Mouse (Mus musculus) layer of hippocampus, adult 18-20 months (tissue): ENCODE measurements at regions not wholly inside any gene's neighbourhood (a gene's known extent, or its start where the extent isn't known, plus 50 kb on each side); places are given as distances from the start of the nearest gene placed in this dataset.
A peak's percentile ranks its signal among the peaks of the same experiment; 100 is the strongest.

Experiments used
- DNase-seq, 2 experiments: peaks; one replicate each; pipeline ENCODE4 v3.0.0; 2022; ENCODE audit warnings: low spot score in 2 of 2

- no peak for DNase-seq
Measured at GRCm38 (mm10) chr5:73918011-73918410, 150.2 kb downstream of the Usp46 start.

- no peak for DNase-seq
Measured at GRCm38 (mm10) chr5:73919936-73920335, 148.3 kb downstream of the Usp46 start.

GRCm38 (mm10) chr5:73927534-73927933, 140.7 kb downstream of the Usp46 start:
- no peak for DNase-seq

GRCm38 (mm10) chr5:73928691-73929090, 139.5 kb downstream of the Usp46 start:
- no peak for DNase-seq

GRCm38 (mm10) chr5:73930205-73930604, 138.0 kb downstream of the Usp46 start:
- peak in 1 of 2 experiments; percentile 8 for DNase-seq

GRCm38 (mm10) chr5:73937799-73938198, 130.4 kb downstream of the Usp46 start:
- DNase-seq, result peak in 1 of 2 experiments; percentile 51

- no peak for DNase-seq
Measured at GRCm38 (mm10) chr5:73938450-73938849, 129.8 kb downstream of the Usp46 start.

GRCm38 (mm10) chr5:73942950-73943349, 125.3 kb downstream of the Usp46 start:
- no peak for DNase-seq

GRCm38 (mm10) chr5:73945671-73946070, 122.6 kb downstream of the Usp46 start:
- no peak for DNase-seq

GRCm38 (mm10) chr5:73946164-73946563, 122.1 kb downstream of the Usp46 start:
- no peak for DNase-seq

GRCm38 (mm10) chr5:73948031-73948899, 120.0 kb downstream of the Usp46 start:
- no peak for DNase-seq
